Mouse (Mus musculus) c-Kit-positive CD71-positive TER-119-negative erythroid progenitor cells, embryonic 14.5 days (primary cell): ENCODE data around the gene Zfp367.

ENCODE experiments used
- DNase-seq: peaks from one replicate; pipeline ENCODE4 v3.0.0-alpha.2; 2013; ENCODE audit warnings: low read depth

The Zfp367 gene

GRCm38 (mm10) chr13:64153083-64153682, at the start of gene Zfp367:
Gene Zfp367, minus strand, starts transcription at chr13:64153202.
- peak; percentile 96 for DNase-seq

GRCm38 (mm10) chr13:64200911-64201310, 47.9 kb upstream of the Zfp367 start:
- no peak for DNase-seq

GRCm38 (mm10) chr13:64198310-64198709, 45.3 kb upstream of the Zfp367 start:
- DNase-seq = no peak

GRCm38 (mm10) chr13:64197899-64198298, 44.9 kb upstream of the Zfp367 start:
- no peak for DNase-seq

GRCm38 (mm10) chr13:64187065-64187464, 34.1 kb upstream of the Zfp367 start:
- DNase-seq = no peak

- no peak for DNase-seq
These were observed 33.5 kb upstream of the Zfp367 start for GRCm38 (mm10) chr13:64186516-64186915.

- DNase-seq = no peak
These were observed 32.6 kb upstream of the Zfp367 start for GRCm38 (mm10) chr13:64185586-64185985.

GRCm38 (mm10) chr13:64185176-64185575, 32.2 kb upstream of the Zfp367 start:
- no peak for DNase-seq

GRCm38 (mm10) chr13:64184361-64184760, 31.4 kb upstream of the Zfp367 start:
- DNase-seq = no peak

- no peak for DNase-seq
These were observed 30.6 kb upstream of the Zfp367 start for GRCm38 (mm10) chr13:64183583-64183982.

GRCm38 (mm10) chr13:64182091-64182490, 29.1 kb upstream of the Zfp367 start:
- DNase-seq = no peak

GRCm38 (mm10) chr13:64180888-64181287, 27.9 kb upstream of the Zfp367 start:
- DNase-seq = peak; percentile 47

GRCm38 (mm10) chr13:64180300-64180699, 27.3 kb upstream of the Zfp367 start:
- DNase-seq = no peak

- no peak for DNase-seq
These were observed 26.0 kb upstream of the Zfp367 start for GRCm38 (mm10) chr13:64178746-64179652.

- DNase-seq = no peak
These were observed 25.0 kb upstream of the Zfp367 start for GRCm38 (mm10) chr13:64178000-64178399.

GRCm38 (mm10) chr13:64169746-64170145, 16.7 kb upstream of the Zfp367 start:
- no peak for DNase-seq

- DNase-seq = no peak
These were observed 10.2 kb upstream of the Zfp367 start for GRCm38 (mm10) chr13:64163147-64163715.

- no peak for DNase-seq
These were observed 9.6 kb upstream of the Zfp367 start for GRCm38 (mm10) chr13:64162626-64163025.

- no peak for DNase-seq
These were observed 9.1 kb upstream of the Zfp367 start for GRCm38 (mm10) chr13:64161916-64162611.

GRCm38 (mm10) chr13:64161548-64161915, 8.5 kb upstream of the Zfp367 start, which contains the start of gene Habp4:
Gene Habp4, plus strand, starts transcription at chr13:64161824.
- peak; percentile 97 for DNase-seq

- DNase-seq = no peak
These were observed 4.0 kb upstream of the Zfp367 start for GRCm38 (mm10) chr13:64156966-64157365.

- no peak for DNase-seq
These were observed 2.2 kb upstream of the Zfp367 start for GRCm38 (mm10) chr13:64155171-64155571.
